Mouse (Mus musculus) C2C12 (cell line): Measurements from ENCODE around the gene Ndufa10. TPM values are rescaled to one million over a fixed set of nuclear protein-coding genes. Genes with fewer than 3 reads are reported as not detected.
A peak's percentile ranks its signal among the peaks of the same experiment; 100 is the strongest.
"Not testable (repeated sequence)": the region's sequence is repeated elsewhere in the genome, so short reads cannot be mapped to it uniquely, and the experiment has no call there.

Experiments used
- H3K27me3 ChIP-seq: one replicate; pipeline ENCODE4 v1.6.1; 2011; ENCODE audit not compliant: control insufficient read depth, insufficient read depth, insufficient read length
- H3K36me3 ChIP-seq: one replicate; pipeline ENCODE4 v1.6.1; 2011; ENCODE audit not compliant: control insufficient read depth, insufficient read depth
- H3K4me3 ChIP-seq: one replicate; pipeline ENCODE4 v1.5.1; 2011; ENCODE audit warnings: mild to moderate bottlenecking, control low read depth; ENCODE audit not compliant: poor library complexity, insufficient read depth, severe bottlenecking
- H3K79me2 ChIP-seq: one replicate; pipeline ENCODE4 v1.6.1; 2011; ENCODE audit not compliant: control insufficient read depth, insufficient read depth
- H3K79me3 ChIP-seq: one replicate; pipeline ENCODE4 v1.6.1; 2011; ENCODE audit warnings: low read depth, control low read depth
- H3ac ChIP-seq: one replicate; pipeline ENCODE3; 2011; ENCODE audit warnings: low read depth; ENCODE audit not compliant: control insufficient read depth, insufficient read length
- CEBPB ChIP-seq: IDR thresholded peaks from one replicate; pipeline ENCODE4 v1.6.1; 2011; ENCODE audit warnings: low read depth, mild to moderate bottlenecking, control low read depth, moderate library complexity
- CTCF ChIP-seq: IDR thresholded peaks from one replicate; pipeline ENCODE4 v1.5.1; 2011; ENCODE audit not compliant: control insufficient read depth, insufficient read depth, insufficient read length
- FOSL1 ChIP-seq: IDR thresholded peaks from one replicate; pipeline ENCODE4 v1.8.0; 2011; ENCODE audit warnings: mild to moderate bottlenecking, low read length; ENCODE audit not compliant: poor library complexity, insufficient read depth, severe bottlenecking
- MAX ChIP-seq: IDR thresholded peaks from one replicate; pipeline ENCODE4 v1.6.1; 2011; ENCODE audit warnings: mild to moderate bottlenecking, control low read depth
- MYOD1 ChIP-seq: IDR thresholded peaks from one replicate; pipeline ENCODE4 v1.6.1; 2011; ENCODE audit warnings: low read depth; ENCODE audit not compliant: control insufficient read depth, insufficient read length
- MYOG ChIP-seq: IDR thresholded peaks from one replicate; pipeline ENCODE4 v1.6.1; 2011; ENCODE audit not compliant: control insufficient read depth, insufficient read length; ENCODE audit errors: extremely low read depth
- USF1 ChIP-seq: IDR thresholded peaks from one replicate; pipeline ENCODE4 v1.6.1; 2011; ENCODE audit warnings: low read depth, mild to moderate bottlenecking, control low read depth, moderate library complexity
- long read RNA-seq, 2 experiments: library from polyadenylated mRNA; unstranded; transcript quantifications; one replicate each; pipeline ENCODE4 v2.0.0; 2019 to 2020
- polyA plus RNA-seq: library from polyadenylated mRNA; unstranded; fragments of >200 nt; fragmentation: generic; extraction: Trizol; gene quantifications from one replicate; pipeline ENCODE4 v1.2.1, GENCODE M21; 2012; ENCODE audit warnings: missing spikeins

Gene Ndufa10
- polyA plus RNA-seq, result 112 TPM
- long read RNA-seq, experiment 1, transcript Ndufa10-202 (3 exons, 513 nt), result minor isoform, 5 of 223 reads
- long read RNA-seq, experiment 1, transcript Ndufa10-201 (10 exons, 2,020 nt), result major isoform, 199 of 223 reads
- long read RNA-seq, experiment 1, partial matches to known transcripts, result 13 of 223 reads
- long read RNA-seq, experiment 1, other reads (novel, unspliced or antisense), result 6 of 223 reads
- long read RNA-seq, experiment 2, transcript Ndufa10-201 (10 exons, 2,020 nt), result major isoform, 156 of 171 reads
- long read RNA-seq, experiment 2, partial matches to known transcripts, result 3 of 171 reads
- long read RNA-seq, experiment 2, other reads (novel, unspliced or antisense), result 12 of 171 reads

GRCm38 (mm10) chr1:92473165-92474041, at the start of gene Ndufa10:
Gene Ndufa10 (minus strand): TSS chr1:92473860.
- TF ChIP-seq USF1, result no peak
- peak; percentile 95 for TF ChIP-seq MAX
- H3K79me3 ChIP-seq, result peaks cover 24% of the 10 kb centered on the region
- H3K4me3 ChIP-seq, result peak within 1 kb of the TSS; percentile 89
- H3K79me2 ChIP-seq, result peaks cover 27% of the 10 kb centered on the region
- peaks cover 22% of the 10 kb centered on the region for H3K36me3 ChIP-seq
- peak within 1 kb of the TSS; percentile 87 for H3ac ChIP-seq
- peaks cover 4% of the 10 kb centered on the region for H3K27me3 ChIP-seq

- Histone ChIP-seq H3K4me3 (no peak overlapping the region), H3K27me3 (peaks cover 29% of the 10 kb centered on the region), H3K79me2 (no peaks in the 10 kb centered on the region), H3K79me3 (no peaks in the 10 kb centered on the region), H3K36me3 (no peaks in the 10 kb centered on the region), H3ac (no peak overlapping the region)
- TF ChIP-seq MAX (no peak), MYOD1 (no peak), MYOG (no peak), CTCF (no peak), FOSL1 (no peak), CEBPB (no peak), USF1 (no peak)
Observed at GRCm38 (mm10) chr1:92521376-92521775, 47.7 kb upstream of the Ndufa10 start.

- Histone ChIP-seq H3K4me3 (no peak overlapping the region), H3K36me3 (no peaks in the 10 kb centered on the region), H3K79me3 (no peaks in the 10 kb centered on the region), H3K27me3 (peaks cover 33% of the 10 kb centered on the region), H3K79me2 (no peaks in the 10 kb centered on the region), H3ac (no peak overlapping the region)
- TF ChIP-seq CTCF (no peak), FOSL1 (no peak), CEBPB (no peak), MYOD1 (no peak), MAX (no peak), MYOG (no peak), USF1 (no peak)
Observed at GRCm38 (mm10) chr1:92519046-92519445, 45.4 kb upstream of the Ndufa10 start.

- Histone ChIP-seq H3K27me3 (peaks cover 34% of the 10 kb centered on the region), H3ac (no peak within 1 kb of the TSS), H3K36me3 (no peaks in the 10 kb centered on the region), H3K79me2 (no peaks in the 10 kb centered on the region), H3K4me3 (no peak within 1 kb of the TSS), H3K79me3 (no peaks in the 10 kb centered on the region)
- TF ChIP-seq FOSL1 (no peak), CTCF (no peak), CEBPB (no peak), MAX (no peak)
Observed at GRCm38 (mm10) chr1:92518561-92518960, 44.9 kb upstream of the Ndufa10 start, which contains the start of gene Olfr1414. Gene Olfr1414 (minus strand): TSS chr1:92518661.

GRCm38 (mm10) chr1:92515390-92515789, 41.7 kb upstream of the Ndufa10 start:
- H3ac ChIP-seq, result no peak overlapping the region
- no peaks in the 10 kb centered on the region for H3K36me3 ChIP-seq
- H3K79me3 ChIP-seq, result no peaks in the 10 kb centered on the region
- no peak overlapping the region for H3K4me3 ChIP-seq
- no peak for TF ChIP-seq CEBPB
- TF ChIP-seq FOSL1, result no peak
- no peak for TF ChIP-seq USF1
- no peak for TF ChIP-seq MYOD1
- TF ChIP-seq MYOG, result no peak
- TF ChIP-seq MAX, result no peak
- peaks cover 35% of the 10 kb centered on the region for H3K27me3 ChIP-seq
- no peaks in the 10 kb centered on the region for H3K79me2 ChIP-seq

GRCm38 (mm10) chr1:92511646-92512045, 38.0 kb upstream of the Ndufa10 start:
- H3K79me2 ChIP-seq, result not testable (repeated sequence)

More at GRCm38 (mm10) chr1:92511646-92512045, 38.0 kb upstream of the Ndufa10 start:
- H3K36me3 ChIP-seq, H3K79me3 ChIP-seq, H3ac ChIP-seq, H3K4me3 ChIP-seq: not testable (repeated sequence)
- H3K27me3 ChIP-seq, result peaks cover 26% of the 10 kb centered on the region
